Mouse (Mus musculus): ENCODE results near the gene Tmco2. TPM values are rescaled to one million over a fixed set of nuclear protein-coding genes. Genes with fewer than 3 reads are reported as not detected.
"Not testable (repeated sequence)": the region's sequence is repeated elsewhere in the genome, so short reads cannot be mapped to it uniquely, and the experiment has no call there.

Tmco2 gene
- not detected for total RNA-seq (2021)

DNA sequence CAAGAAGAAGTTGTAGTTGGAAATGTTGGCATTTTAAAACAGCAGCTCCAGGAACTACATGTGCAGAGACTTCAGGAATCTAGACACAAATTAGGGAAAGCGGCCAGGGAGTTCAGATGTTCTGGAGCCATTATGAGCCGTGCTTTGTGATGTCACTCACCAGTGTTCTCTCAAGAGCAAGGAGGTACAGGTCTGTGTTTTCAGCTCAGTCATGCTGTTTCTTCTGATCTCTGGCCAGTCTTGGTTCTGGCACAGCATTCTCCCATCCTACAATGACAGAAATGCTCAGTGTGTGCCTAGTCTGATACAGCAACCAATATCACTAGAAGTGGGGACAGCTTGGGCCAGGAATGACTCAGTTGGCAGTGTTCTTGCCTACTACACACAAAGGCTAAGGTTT is at the start of gene Tmco2:
Tmco2 (minus strand) TSS at position 101 of the 400 bp plus-strand sequence.
- DNase-seq: no peak
- intact Hi-C loops (cut with DNase I): no loop called here

DNA sequence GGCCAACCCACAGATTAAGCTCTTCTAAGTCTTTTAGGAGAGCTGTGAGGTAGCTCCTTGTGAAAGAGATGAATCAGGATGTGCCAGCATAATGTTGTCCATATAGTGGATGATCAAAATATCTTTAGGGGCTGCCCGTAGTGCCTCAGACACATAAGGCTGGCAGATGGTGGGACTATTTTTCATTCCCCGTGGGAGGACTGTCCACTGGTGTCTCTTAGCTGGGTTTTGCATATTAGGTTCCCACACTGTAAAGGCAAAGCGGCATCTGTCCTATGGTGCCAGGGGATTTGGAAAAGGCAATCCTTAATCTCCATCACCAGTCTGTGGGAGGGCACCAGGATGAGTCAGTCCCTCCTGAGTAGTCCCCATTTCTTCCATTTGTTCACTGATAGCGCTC is 5.7 kb downstream of the Tmco2 start:
- intact Hi-C loops (cut with DNase I): no loop called here
- no peak for DNase-seq

DNA sequence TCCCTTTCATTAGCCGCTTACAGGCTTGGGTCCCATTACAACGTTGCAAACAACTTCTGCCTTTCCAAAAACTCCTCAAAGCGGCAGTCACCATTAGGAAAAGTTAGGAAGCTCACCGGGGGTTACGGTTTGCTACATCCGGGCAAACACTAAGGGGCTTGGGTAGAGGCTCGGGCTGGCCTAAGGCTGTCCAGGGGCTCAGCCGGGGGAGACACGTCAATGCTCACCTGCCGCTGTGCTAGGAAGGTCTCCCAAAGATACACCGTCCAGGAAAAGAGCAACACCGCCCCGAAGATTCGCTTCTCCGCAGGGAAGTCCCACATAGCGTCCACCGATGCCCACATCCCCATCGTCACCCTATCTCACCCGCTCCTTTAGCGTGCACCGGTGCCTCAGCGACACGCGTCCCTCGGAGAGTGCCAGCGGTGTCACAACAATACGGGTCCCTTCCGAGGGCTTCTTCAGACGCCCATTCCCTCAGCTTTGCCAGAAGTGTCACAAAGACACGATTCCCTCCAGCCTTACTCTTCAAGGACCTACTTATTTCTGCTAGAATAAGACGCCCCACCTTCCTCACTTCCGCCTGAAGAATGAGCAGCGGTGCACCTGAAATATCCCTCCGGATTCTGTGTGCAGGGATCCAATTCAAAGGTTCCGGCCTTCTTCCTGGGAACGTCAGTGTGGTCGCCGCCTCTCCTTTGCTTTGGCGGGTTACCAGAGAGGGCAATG is 11.2 kb downstream of the Tmco2 start, which contains the start of gene Zmpste24:
Zmpste24 (minus strand) TSS at position 592 of the 729 bp plus-strand sequence.
- intact Hi-C loops (cut with DNase I): loop anchor here (5.0 kb wide), 1 partner anchor 119 kb away; the partner anchor contains the start of gene Rlf
- DNase-seq: peak; percentile 91 to 93

DNA sequence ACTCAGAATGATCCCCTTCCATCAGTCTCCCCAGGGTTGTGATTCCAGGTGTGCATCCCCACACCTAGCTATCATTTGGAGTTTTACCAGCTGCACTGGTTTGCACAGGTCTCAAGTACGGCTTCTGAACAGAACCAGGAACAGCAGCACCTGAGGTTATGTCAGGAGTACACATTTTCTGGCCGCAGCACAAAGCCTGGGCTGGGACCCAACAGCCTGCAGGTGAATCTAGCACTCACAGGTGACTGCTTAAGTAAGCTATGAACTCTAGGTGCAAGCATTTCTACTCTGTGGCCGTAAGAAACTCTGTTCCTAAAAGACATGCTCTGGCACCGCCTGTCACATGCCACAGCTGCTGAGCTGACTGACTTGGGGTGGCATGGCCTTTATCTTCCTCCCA is 18.8 kb downstream of the Tmco2 start:
- no peak for DNase-seq
- intact Hi-C loops (cut with DNase I): no loop called here

DNA sequence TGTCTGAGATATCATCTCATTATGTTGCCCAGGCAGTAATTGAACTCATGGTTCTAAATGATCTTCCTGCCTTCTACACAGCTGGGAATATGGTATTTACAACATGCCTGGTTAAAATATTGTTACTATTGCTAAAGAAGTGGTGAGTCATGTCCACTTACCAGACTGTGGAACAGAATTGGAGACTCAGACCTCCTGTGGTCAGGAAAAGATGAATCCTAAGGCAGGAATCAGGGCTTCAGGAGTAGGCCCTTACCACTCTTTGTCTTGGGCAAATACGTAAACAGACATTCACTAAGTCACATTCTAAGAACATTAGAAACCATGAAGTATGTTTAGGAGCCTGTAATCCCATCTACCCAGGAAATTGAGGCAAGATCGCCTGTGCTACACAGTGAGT is 20.3 kb downstream of the Tmco2 start:
- intact Hi-C loops (cut with DNase I): no loop called here

DNA sequence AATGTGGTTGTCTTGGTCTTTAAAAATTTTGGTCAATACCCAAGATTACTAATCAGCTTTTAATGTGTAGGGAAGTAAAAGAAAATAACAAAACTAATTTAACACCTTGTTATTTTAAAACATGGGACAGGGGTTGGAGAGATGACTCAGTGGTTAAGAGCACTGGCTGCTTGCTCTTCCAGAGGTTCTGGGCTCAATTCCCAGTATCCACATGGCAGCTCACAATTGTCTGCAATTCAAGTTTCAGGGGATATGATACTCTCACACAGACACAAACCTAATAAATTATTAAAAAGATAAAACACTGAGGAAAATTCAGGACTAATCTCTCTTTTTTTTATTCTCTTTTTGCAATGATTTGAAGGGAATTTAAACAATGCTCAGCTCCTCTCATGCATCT is 24.5 kb downstream of the Tmco2 start:
- intact Hi-C loops (cut with DNase I): no loop called here

More for the DNA sequence above, 20.3 kb downstream of the Tmco2 start:
- no peak for DNase-seq

DNA sequence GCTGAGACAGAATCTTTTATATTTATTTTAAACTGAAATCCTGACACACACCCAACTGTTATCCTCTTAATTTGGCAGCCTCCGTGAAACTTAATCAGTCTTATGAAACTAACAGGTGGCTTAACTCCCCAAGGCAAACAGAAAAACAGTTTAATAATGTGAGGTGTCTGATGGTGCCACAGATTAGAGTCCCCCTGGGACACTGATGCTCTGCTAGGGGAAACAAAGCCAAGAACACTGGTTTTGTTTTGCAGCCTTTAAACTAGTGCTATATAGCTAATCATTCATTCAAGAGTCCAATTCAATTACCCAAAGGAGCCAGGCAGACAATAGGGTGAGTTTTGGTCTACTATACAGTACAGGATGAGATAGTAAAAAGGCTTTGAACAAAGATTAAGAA is 28.6 kb downstream of the Tmco2 start:
- DNase-seq: no peak
- intact Hi-C loops (cut with DNase I): no loop called here

More for the DNA sequence above, 24.5 kb downstream of the Tmco2 start:
- DNase-seq: no peak

DNA sequence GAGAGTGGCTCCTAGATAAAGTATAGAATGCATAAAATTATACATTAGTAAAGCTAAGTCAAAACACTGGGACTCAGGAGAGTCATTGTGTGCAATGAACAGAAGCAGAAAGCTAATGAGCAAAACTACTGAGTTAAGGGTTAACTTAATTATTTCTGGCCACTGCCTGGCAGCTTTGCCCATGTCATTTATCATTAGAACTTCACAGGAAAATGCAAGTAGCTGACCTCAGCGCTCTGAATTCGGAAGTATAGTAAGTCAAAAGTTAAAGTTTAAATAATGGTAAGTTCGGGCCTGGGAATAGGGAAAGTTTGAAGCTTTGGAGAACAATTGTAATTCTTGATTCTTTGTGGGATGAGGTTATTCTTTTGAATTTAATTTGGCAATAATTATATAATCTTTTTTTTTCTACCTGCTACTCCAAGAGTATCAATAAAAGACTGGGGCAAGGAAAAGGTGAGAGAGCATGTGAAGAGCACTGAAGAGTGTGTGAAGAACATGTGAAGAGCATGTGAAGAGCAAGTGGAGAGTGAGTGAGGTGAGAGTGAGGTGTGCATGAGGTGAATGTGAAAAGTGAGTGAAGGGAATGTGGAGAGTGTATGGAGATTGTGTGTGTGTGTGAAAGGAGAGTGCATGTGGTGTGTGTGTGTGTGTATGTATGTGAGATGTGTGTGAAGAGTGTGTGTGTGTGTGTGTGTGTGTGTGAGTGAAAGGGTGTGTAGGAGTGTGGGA is 30.9 kb downstream of the Tmco2 start:
- intact Hi-C loops (cut with DNase I): no loop called here

DNA sequence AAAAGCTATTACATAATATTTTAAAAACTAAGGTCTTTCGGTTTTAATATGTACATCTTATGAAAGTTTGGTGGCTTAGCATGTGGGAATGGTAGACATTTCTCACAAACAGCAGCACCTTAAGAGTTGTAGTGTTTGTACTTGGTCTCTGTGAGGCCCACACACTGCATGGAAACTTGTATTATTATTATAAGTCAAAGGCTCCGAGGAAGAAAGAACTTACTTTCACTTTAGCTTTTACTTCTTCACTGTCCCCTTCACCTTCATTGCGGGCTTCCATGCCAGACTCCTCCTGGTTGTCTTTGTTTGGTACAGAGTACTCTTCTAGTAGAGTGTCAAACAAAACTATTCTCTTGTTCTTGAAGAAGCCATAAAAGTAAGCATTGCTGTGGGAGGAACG is 34.8 kb downstream of the Tmco2 start:
- DNase-seq: no peak
- intact Hi-C loops (cut with DNase I): no loop called here

More for the DNA sequence above, 30.9 kb downstream of the Tmco2 start:
- DNase-seq: no peak

DNA sequence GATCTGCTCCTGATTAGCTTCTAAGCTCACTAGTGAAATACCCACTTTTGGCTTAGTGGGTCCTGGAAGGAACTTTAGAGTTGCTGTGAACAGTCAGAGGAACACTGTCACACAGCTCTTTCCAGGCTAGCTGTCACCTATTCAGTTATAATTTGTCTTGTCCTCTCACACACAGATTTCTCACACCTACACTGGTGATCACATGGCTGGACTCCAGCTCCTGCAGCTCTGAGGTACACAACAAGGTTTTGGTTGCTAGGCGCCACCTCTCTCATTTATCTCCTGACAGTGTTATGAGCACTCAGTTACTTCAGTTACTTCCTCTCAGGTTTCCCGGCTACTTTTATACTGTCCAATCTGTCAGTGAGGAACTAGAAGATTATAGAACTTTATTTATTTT is 43.7 kb downstream of the Tmco2 start:
- DNase-seq: peak; percentile 11 to 24
- intact Hi-C loops (cut with DNase I): no loop called here

DNA sequence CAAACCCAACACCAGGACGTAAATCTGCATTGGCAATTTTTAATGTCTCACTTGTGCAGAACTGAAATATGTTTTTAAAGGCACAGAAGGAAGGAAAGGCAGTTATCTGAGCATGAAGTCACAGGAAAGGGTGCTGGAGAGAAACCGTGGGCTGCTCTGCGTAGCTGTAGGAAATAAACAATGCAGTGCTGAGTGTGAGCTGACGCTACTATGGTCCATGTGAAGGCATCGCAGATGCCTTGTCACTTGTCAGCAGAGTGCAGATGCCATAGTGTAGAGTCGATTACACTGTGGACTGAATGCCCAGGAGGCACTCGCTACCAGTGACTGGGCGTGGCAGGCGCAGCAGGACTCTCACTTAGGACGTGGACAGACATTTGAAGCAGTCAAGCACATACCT is 49.8 kb downstream of the Tmco2 start:
- DNase-seq; intact Hi-C loops (cut with DNase I): not testable (repeated sequence)

DNA sequence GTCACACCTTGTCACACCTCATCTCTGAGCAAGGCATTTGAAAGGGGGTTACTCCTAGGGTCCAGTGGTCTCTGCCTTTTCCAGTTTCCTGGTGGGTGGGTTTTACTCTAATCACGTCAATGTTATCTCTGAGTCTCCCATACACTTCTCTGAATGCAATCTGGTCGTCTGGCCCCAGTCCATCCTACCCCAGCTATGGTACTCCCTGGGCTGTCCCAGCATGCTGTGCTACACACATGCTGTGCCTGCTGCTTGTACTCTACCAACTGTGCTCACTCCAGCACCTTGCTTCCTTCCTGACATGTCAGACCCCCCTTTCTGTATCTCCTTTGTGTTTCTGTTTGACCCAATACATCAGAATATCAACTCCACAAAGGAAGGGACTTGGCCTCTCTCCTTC is 52.0 kb downstream of the Tmco2 start:
- DNase-seq: no peak

DNA sequence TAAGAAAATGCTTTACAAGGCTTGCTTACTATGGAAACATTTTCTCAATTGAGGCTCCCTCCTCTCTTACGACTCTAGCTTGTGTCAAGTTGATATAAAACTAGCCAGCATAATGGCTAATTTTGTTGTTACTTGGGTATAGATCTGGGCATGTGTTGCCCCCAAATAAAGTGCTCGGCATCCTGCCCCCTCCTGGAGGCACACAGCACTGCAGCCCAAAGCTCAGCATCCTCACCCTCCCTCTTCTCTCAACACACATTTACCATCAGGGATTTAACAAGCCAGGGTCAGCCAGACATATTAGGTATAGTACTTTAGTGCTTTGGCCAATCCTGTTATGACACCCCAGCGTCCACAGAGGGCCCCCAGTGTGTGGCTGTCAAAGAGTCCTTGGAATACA is 52.7 kb downstream of the Tmco2 start:
- intact Hi-C loops (cut with DNase I): no loop called here
- DNase-seq: peak in 1 of 2 experiments; percentile 17

More for the DNA sequence above, 52.0 kb downstream of the Tmco2 start:
- intact Hi-C loops (cut with DNase I): no loop called here

Other genes starting within 250 kb of the Tmco2 start
- 1 to 10 TPM; 4.2 to 5.4 TPM for gene Exo5, start 184.2 kb downstream of the Tmco2 start, total RNA-seq (2021)
- gene Zfp69, start 157.5 kb downstream of the Tmco2 start, total RNA-seq (2021): 1 to 10 TPM; 4.1 to 4.6 TPM
- gene Smap2, start 92.0 kb downstream of the Tmco2 start, total RNA-seq (2021): 10 to 100 TPM; 29.9 to 32.8 TPM
- 1 to 10 TPM; 1.1 to 1.2 TPM for gene Col9a2, start 69.8 kb downstream of the Tmco2 start, total RNA-seq (2021)
- 10 to 100 TPM; 20.9 to 22.2 TPM for gene Zmpste24, start 11.0 kb downstream of the Tmco2 start, total RNA-seq (2021)
- gene Rlf, start 105.9 kb upstream of the Tmco2 start, total RNA-seq (2021): 10 to 100 TPM; 19.4 to 20.1 TPM
- gene Gm12888, start 215.7 kb upstream of the Tmco2 start, total RNA-seq (2021): not detected

All from heart, postnatal 10 days (tissue).